In genomic region chr17:56035216-56035615, GRCm38 (mm10) we compare ENCODE assay signal across 8 mouse cellular contexts. TPM values are rescaled to one million over a fixed set of nuclear protein-coding genes. Genes with fewer than 3 reads are reported as not detected.
DNase-seq lines count a peak whose midpoint lies in the region; ATAC-seq and TF ChIP-seq lines count a peak whose summit lies in the region.

No protein-coding gene starts in this region.

- H3K4me2 ChIP-seq in heart, postnatal 0 days (ENCODE audit: low read depth, low read length) = peak overlapping the region; percentile 75

- H3K79me2 ChIP-seq in macrophage (ENCODE audit: inconsistent target) = peaks cover 61% of the 10 kb centered on the region

- H3K9me3 ChIP-seq in heart, embryonic 10.5 days = no peaks in the 10 kb centered on the region
- H3K9me3 ChIP-seq in ES-E14 (ENCODE audit: control insufficient read depth, insufficient read depth, low read depth, low read length) = no peaks in the 10 kb centered on the region
- H3K9me3 ChIP-seq in heart, postnatal 0 days (replicated peaks; ENCODE audit: control insufficient read depth, low read length) = no peaks in the 10 kb centered on the region

- TF ChIP-seq CTCF in heart, postnatal 0 days (IDR thresholded peaks at IDR 0.05; ENCODE audit: low read depth) = no peak

- H3K27ac ChIP-seq in heart, embryonic 10.5 days = 0 out of 2 replicates have a peak overlapping the region, but pooled peaks have one; percentile 96
- H3K27ac ChIP-seq in ES-E14 (ENCODE audit: insufficient read depth, low read depth, low read length, poor library complexity, severe bottlenecking) = no peak overlapping the region
- 0 out of 2 replicates have a peak overlapping the region, but pooled peaks have one; percentile 6 for H3K27ac ChIP-seq in heart, postnatal 0 days (ENCODE audit: low read depth)
- H3K27ac ChIP-seq in macrophage = peak overlapping the region; percentile 98

- peaks cover 35% of the 10 kb centered on the region for H3K36me3 ChIP-seq in heart, embryonic 10.5 days
- H3K36me3 ChIP-seq in ES-E14 (ENCODE audit: control insufficient read depth, insufficient read depth, low read length, poor library complexity, severe bottlenecking) (peaks cover 19% of the 10 kb centered on the region; the same call in 1 of the 2 replicates), macrophage (ENCODE audit: inconsistent target) (no peaks in the 10 kb centered on the region)
- peaks cover 21% of the 10 kb centered on the region for H3K36me3 ChIP-seq in heart, postnatal 0 days (replicated peaks; ENCODE audit: control insufficient read depth, insufficient read depth, low read length)

- DNase-seq in heart, embryonic 10.5 days (ENCODE audit: low spot score) = no peak
- DNase-seq in heart, adult 8-10 months (ENCODE audit: low spot score) = no peak
- no peak for DNase-seq in ES-E14 (ENCODE audit: low read depth, low spot score)
- DNase-seq in heart, postnatal 0 days (ENCODE audit: low spot score) = no peak
- no peak for DNase-seq in left cerebral cortex, postnatal 36 days (ENCODE audit: low spot score in 2 of 2)
- DNase-seq in gastrocnemius, adult 8-10 months (ENCODE audit: low spot score in 2 of 2) = no peak
- no peak for DNase-seq in ovary, postnatal 36 days (ENCODE audit: low spot score)

- H3K4me1 ChIP-seq in heart, embryonic 10.5 days = peaks cover 39% of the 10 kb centered on the region
- H3K4me1 ChIP-seq in ES-E14 (ENCODE audit: control insufficient read depth in 2 of 2, insufficient read depth in 2 of 2, low read length in 2 of 2, poor library complexity in 1 of 2) = peaks cover 4 to 12% of the 10 kb centered on the region in 2 experiments
- H3K4me1 ChIP-seq in heart, postnatal 0 days (ENCODE audit: control insufficient read depth, insufficient read depth) = peaks cover 24% of the 10 kb centered on the region; the same call in 1 of the 2 replicates

- no peaks in the 10 kb centered on the region for H3K27me3 ChIP-seq in heart, embryonic 10.5 days (ENCODE audit: insufficient read depth, poor library complexity, severe bottlenecking)
- no peaks in the 10 kb centered on the region for H3K27me3 ChIP-seq in heart, postnatal 0 days (ENCODE audit: control insufficient read depth, insufficient read depth, low read length)

- ATAC-seq in heart, postnatal 0 days (ENCODE audit: insufficient read depth, low read depth) = no peak

- WGBS in heart, embryonic 10.5 days = 74% methylated on average over 4 of the region's 4 CpGs
- WGBS in heart, postnatal 0 days = 58% methylated on average over 4 of the region's 4 CpGs
- WGBS in macrophage (ENCODE audit: missing documents) = 75% methylated on average over 4 of the region's 4 CpGs

- in situ Hi-C loops in ES-E14 (cut with MboI; ENCODE audit: low sequenced_read_pairs in 2 of 2, unreplicated experiment in 2 of 2) = no loop called here

- peak overlapping the region; percentile 22 for H3K9ac ChIP-seq in ES-E14 (ENCODE audit: insufficient read depth, low read depth, low read length, poor library complexity, severe bottlenecking)
- peak overlapping the region; percentile 85; the same call in 1 of the 2 replicates for H3K9ac ChIP-seq in heart, postnatal 0 days (replicated peaks; ENCODE audit: low read depth, low read length)

- TF ChIP-seq EP300 in heart, postnatal 0 days (IDR thresholded peaks at IDR 0.05; ENCODE audit: low read depth) = no peak

- intact Hi-C loops in left cerebral cortex, postnatal 36 days (cut with DNase I) = no loop called here

- peak overlapping the region; percentile 92 for H3K4me3 ChIP-seq in heart, embryonic 10.5 days
- H3K4me3 ChIP-seq in ES-E14 (ENCODE audit: insufficient read depth in 1 of 2, low read depth in 1 of 2, low read length in 2 of 2, poor library complexity in 1 of 2, severe bottlenecking in 1 of 2) = peak overlapping the region in 1 of 2 experiments; percentile 85; a peak in 2 of 4 replicates
- H3K4me3 ChIP-seq in heart, postnatal 0 days (ENCODE audit: low read depth, low read length) = peak overlapping the region; percentile 82
- peak overlapping the region; percentile 92 for H3K4me3 ChIP-seq in macrophage (ENCODE audit: inconsistent target)

TF ChIP-seq in ES-E14, 5 proteins besides CTCF, POLR2A, EP300 and RAD21 (continues in another document):
- TF ChIP-seq ZC3H11A (IDR thresholded peaks at IDR 0.05; ENCODE audit: borderline replicate concordance, low read depth, low read length) = no peak
- TF ChIP-seq CHD2 (IDR thresholded peaks at IDR 0.05; ENCODE audit: low read depth, low read length) = no peak
- no peak for TF ChIP-seq HCFC1 (IDR thresholded peaks at IDR 0.05; ENCODE audit: borderline replicate concordance, insufficient read depth, low read length)
- TF ChIP-seq ZNF384 (IDR thresholded peaks at IDR 0.05; ENCODE audit: low read depth, low read length) = no peak

RNA-seq across cellular contexts. Expression of gene Sh3gl1, which starts 1.2 kb away (rescaled TPM):
- 117 and 155 TPM in 2 replicates for polyA plus RNA-seq in heart, embryonic 10.5 days (2016; fragmentation: Nextera tagmentation; extraction: Ambion mirVana)
- total RNA-seq in heart, adult 8-10 months (2022) = 10 to 100 TPM; 12.3 to 14.4 (median 13.3) TPM
- 67.7 and 73.8 TPM in 2 replicates for total RNA-seq in ES-E14 (2012; rRNA removed)
- 45.8 and 61.1 TPM in 2 replicates for total RNA-seq in heart, postnatal 0 days (2014; rRNA removed; ENCODE audit: low replicate concordance)
- 43.5 and 49.5 TPM in 2 replicates for polyA plus RNA-seq in heart, postnatal 0 days (2015; fragmentation: Nextera tagmentation; extraction: Ambion mirVana)
- 100 to 1,000 TPM in 25 of 26 experiments, 10 to 100 TPM in 1; 94.5 to 340 (median 169) TPM for total RNA-seq in macrophage (2018; cell fraction: chromatin; rRNA removed)
- 10 to 100 TPM; 31.1 to 80.6 (median 57.8) TPM for total RNA-seq in macrophage (2018; cell fraction: cytosol; rRNA removed)
- 100 to 1,000 TPM in 14 of 26 experiments, 10 to 100 TPM in 12; 48.9 to 325 (median 105) TPM for total RNA-seq in macrophage (2018; cell fraction: nucleus; rRNA removed)
- 33.5 to 87.9 TPM (median 87.4 TPM) in 3 replicates for polyA plus RNA-seq in macrophage (2018)
- 10 to 100 TPM; 39.3 to 45.1 TPM for total RNA-seq in left cerebral cortex, postnatal 36 days (2021)
- 1 to 10 TPM; 5.5 to 8.9 (median 7.6) TPM for total RNA-seq in gastrocnemius, adult 8-10 months (2022)

RNA-seq across cellular contexts. Expression of gene Chaf1a, which starts 5.0 kb away (rescaled TPM):
- polyA plus RNA-seq in heart, embryonic 10.5 days (2016; fragmentation: Nextera tagmentation; extraction: Ambion mirVana) = 24.0 and 30.0 TPM in 2 replicates
- total RNA-seq in heart, adult 8-10 months (2022) = 1 to 10 TPM in 3 of 4 experiments, under 1 TPM in 1; 0.84 to 1.9 (median 1.4) TPM
- 48.3 and 57.9 TPM in 2 replicates for total RNA-seq in ES-E14 (2012; rRNA removed)
- 2.8 and 8.3 TPM in 2 replicates for total RNA-seq in heart, postnatal 0 days (2014; rRNA removed; ENCODE audit: low replicate concordance)
- polyA plus RNA-seq in heart, postnatal 0 days (2015; fragmentation: Nextera tagmentation; extraction: Ambion mirVana) = 2.9 and 3.0 TPM in 2 replicates
- 10 to 100 TPM in 3 of 26 experiments, 1 to 10 TPM in 23; 1.3 to 12.4 (median 5.2) TPM for total RNA-seq in macrophage (2018; cell fraction: chromatin; rRNA removed)
- 1 to 10 TPM; 1.3 to 6.7 (median 3.3) TPM for total RNA-seq in macrophage (2018; cell fraction: cytosol; rRNA removed)
- 10 to 100 TPM in 2 of 26 experiments, 1 to 10 TPM in 24; 1.6 to 28.4 (median 4.3) TPM for total RNA-seq in macrophage (2018; cell fraction: nucleus; rRNA removed)
- 2.5 to 17.1 TPM (median 6.2 TPM) in 3 replicates for polyA plus RNA-seq in macrophage (2018)
- 1 to 10 TPM; 2.2 to 2.7 TPM for total RNA-seq in left cerebral cortex, postnatal 36 days (2021)
- total RNA-seq in gastrocnemius, adult 8-10 months (2022) = 1 to 10 TPM in 1 of 4 experiments, under 1 TPM in 3; 0.47 to 1.6 (median 0.75) TPM

RNA-seq across cellular contexts. Expression of gene Mpnd, which starts 29.7 kb away (rescaled TPM):
- polyA plus RNA-seq in heart, embryonic 10.5 days (2016; fragmentation: Nextera tagmentation; extraction: Ambion mirVana) = 69.5 and 111 TPM in 2 replicates
- 10 to 100 TPM; 78.9 to 90.4 (median 87.1) TPM for total RNA-seq in heart, adult 8-10 months (2022)
- 39.0 and 61.5 TPM in 2 replicates for total RNA-seq in ES-E14 (2012; rRNA removed)
- total RNA-seq in heart, postnatal 0 days (2014; rRNA removed; ENCODE audit: low replicate concordance) = 100 and 114 TPM in 2 replicates
- 42.5 and 42.9 TPM in 2 replicates for polyA plus RNA-seq in heart, postnatal 0 days (2015; fragmentation: Nextera tagmentation; extraction: Ambion mirVana)
- 100 to 1,000 TPM in 3 of 26 experiments, 10 to 100 TPM in 23; 29.5 to 116 (median 76.4) TPM for total RNA-seq in macrophage (2018; cell fraction: chromatin; rRNA removed)
- 10 to 100 TPM; 30.0 to 50.6 (median 39.5) TPM for total RNA-seq in macrophage (2018; cell fraction: cytosol; rRNA removed)
- total RNA-seq in macrophage (2018; cell fraction: nucleus; rRNA removed) = 10 to 100 TPM; 26.4 to 93.3 (median 45.4) TPM
- 31.2 to 42.2 TPM (median 38.7 TPM) in 3 replicates for polyA plus RNA-seq in macrophage (2018)
- total RNA-seq in left cerebral cortex, postnatal 36 days (2021) = 100 to 1,000 TPM in 1 of 2 experiments, 10 to 100 TPM in 1; 92.7 to 105 TPM
- 10 to 100 TPM; 41.3 to 55.2 (median 42.4) TPM for total RNA-seq in gastrocnemius, adult 8-10 months (2022)

RNA-seq across cellular contexts. Expression of gene Stap2, which starts 29.8 kb away (rescaled TPM):
- polyA plus RNA-seq in heart, embryonic 10.5 days (2016; fragmentation: Nextera tagmentation; extraction: Ambion mirVana) = 7.7 and 8.0 TPM in 2 replicates
- total RNA-seq in heart, adult 8-10 months (2022) = 10 to 100 TPM; 11.8 to 17.5 (median 14.4) TPM
- total RNA-seq in ES-E14 (2012; rRNA removed) = 3.4 and 6.4 TPM in 2 replicates
- 14.3 and 23.7 TPM in 2 replicates for total RNA-seq in heart, postnatal 0 days (2014; rRNA removed; ENCODE audit: low replicate concordance)
- polyA plus RNA-seq in heart, postnatal 0 days (2015; fragmentation: Nextera tagmentation; extraction: Ambion mirVana) = 16.0 and 17.2 TPM in 2 replicates
- total RNA-seq in macrophage (2018; cell fraction: chromatin; rRNA removed) = 1 to 10 TPM; 1.1 to 4.3 (median 1.8) TPM
- under 1 TPM in 23 of 26 experiments, not detected in 3; 0.07 to 0.38 (median 0.18) TPM for total RNA-seq in macrophage (2018; cell fraction: cytosol; rRNA removed)
- total RNA-seq in macrophage (2018; cell fraction: nucleus; rRNA removed) = 1 to 10 TPM in 20 of 26 experiments, under 1 TPM in 6; 0.33 to 3.4 (median 1.4) TPM
- 0.22 to 0.28 TPM in 2 of 3 replicates, not detected in the other for polyA plus RNA-seq in macrophage (2018)
- 1 to 10 TPM; 2.3 to 3.1 TPM for total RNA-seq in left cerebral cortex, postnatal 36 days (2021)
- 1 to 10 TPM; 1.7 to 3.2 (median 2.6) TPM for total RNA-seq in gastrocnemius, adult 8-10 months (2022)

RNA-seq across cellular contexts. Expression of gene Ubxn6, which starts 39.6 kb away (rescaled TPM):
- polyA plus RNA-seq in heart, embryonic 10.5 days (2016; fragmentation: Nextera tagmentation; extraction: Ambion mirVana) = 33.1 and 34.3 TPM in 2 replicates
- total RNA-seq in heart, adult 8-10 months (2022) = 10 to 100 TPM; 50.4 to 64.4 (median 55.4) TPM
- total RNA-seq in ES-E14 (2012; rRNA removed) = 34.8 and 38.8 TPM in 2 replicates
- 67.5 and 68.1 TPM in 2 replicates for total RNA-seq in heart, postnatal 0 days (2014; rRNA removed; ENCODE audit: low replicate concordance)
- 56.2 and 58.2 TPM in 2 replicates for polyA plus RNA-seq in heart, postnatal 0 days (2015; fragmentation: Nextera tagmentation; extraction: Ambion mirVana)
- 10 to 100 TPM; 24.4 to 88.3 (median 51.3) TPM for total RNA-seq in macrophage (2018; cell fraction: chromatin; rRNA removed)
- total RNA-seq in macrophage (2018; cell fraction: cytosol; rRNA removed) = 10 to 100 TPM; 25.7 to 48.8 (median 31.2) TPM
- 10 to 100 TPM; 17.0 to 58.2 (median 27.0) TPM for total RNA-seq in macrophage (2018; cell fraction: nucleus; rRNA removed)
- polyA plus RNA-seq in macrophage (2018) = 28.9 to 74.4 TPM (median 41.1 TPM) in 3 replicates
- total RNA-seq in left cerebral cortex, postnatal 36 days (2021) = 10 to 100 TPM; 87.9 to 94.9 TPM
- 10 to 100 TPM; 66.1 to 85.8 (median 74.4) TPM for total RNA-seq in gastrocnemius, adult 8-10 months (2022)
